Mouse (Mus musculus): Measurements from ENCODE around the gene Retnlg. TPM values are rescaled to one million over a fixed set of nuclear protein-coding genes. Genes with fewer than 3 reads are reported as not detected.
"Not testable (repeated sequence)": the region's sequence is repeated elsewhere in the genome, so short reads cannot be mapped to it uniquely, and the experiment has no call there.

Retnlg gene
- total RNA-seq (2021), result not detected
- long read RNA-seq, experiment 1, result 0 reads
- long read RNA-seq, experiment 2, result 0 reads

- no peak for DNase-seq (ENCODE audit: low spot score in 2 of 2)
Observed at GRCm38 (mm10) chr16:48872321-48872720, at the start of gene Retnlg. TSS of gene Retnlg (plus strand) at chr16:48872621.

GRCm38 (mm10) chr16:48826474-48826873 is 45.9 kb upstream of the Retnlg start:
- DNase-seq (ENCODE audit: low spot score in 2 of 2), result no peak

GRCm38 (mm10) chr16:48827625-48828024 is 44.8 kb upstream of the Retnlg start:
- DNase-seq (ENCODE audit: low spot score in 2 of 2), result no peak

GRCm38 (mm10) chr16:48829060-48829459 is 43.4 kb upstream of the Retnlg start:
- no peak for DNase-seq (ENCODE audit: low spot score in 2 of 2)

GRCm38 (mm10) chr16:48832055-48832454 is 40.4 kb upstream of the Retnlg start:
- no peak for DNase-seq (ENCODE audit: low spot score in 2 of 2)

DNA sequence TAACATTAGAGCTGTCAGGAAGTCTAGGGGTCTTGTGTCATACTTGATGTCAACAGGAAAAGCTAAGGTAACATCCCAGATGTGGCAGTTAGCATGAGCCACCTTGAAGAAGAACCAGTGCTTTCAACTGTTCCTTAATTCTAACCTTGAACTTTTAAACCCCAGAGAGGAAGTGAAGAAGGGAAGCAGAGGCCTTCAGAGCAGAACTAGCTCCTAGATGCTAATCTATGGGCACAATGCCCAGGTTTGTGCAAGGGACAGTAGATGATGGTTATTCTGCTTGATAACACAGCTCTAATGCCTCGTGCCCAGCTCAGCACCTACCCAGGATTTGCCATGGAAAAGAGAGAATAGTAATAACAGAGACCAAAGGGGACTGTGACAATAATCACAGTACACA is 38.8 kb upstream of the Retnlg start:
- not testable (repeated sequence) for DNase-seq (ENCODE audit: low spot score in 2 of 2)

GRCm38 (mm10) chr16:48842266-48842665 is 30.2 kb upstream of the Retnlg start, which contains the start of gene Retnla:
TSS of gene Retnla (plus strand) at chr16:48842551.
- DNase-seq (ENCODE audit: low spot score in 2 of 2), result no peak

DNA sequence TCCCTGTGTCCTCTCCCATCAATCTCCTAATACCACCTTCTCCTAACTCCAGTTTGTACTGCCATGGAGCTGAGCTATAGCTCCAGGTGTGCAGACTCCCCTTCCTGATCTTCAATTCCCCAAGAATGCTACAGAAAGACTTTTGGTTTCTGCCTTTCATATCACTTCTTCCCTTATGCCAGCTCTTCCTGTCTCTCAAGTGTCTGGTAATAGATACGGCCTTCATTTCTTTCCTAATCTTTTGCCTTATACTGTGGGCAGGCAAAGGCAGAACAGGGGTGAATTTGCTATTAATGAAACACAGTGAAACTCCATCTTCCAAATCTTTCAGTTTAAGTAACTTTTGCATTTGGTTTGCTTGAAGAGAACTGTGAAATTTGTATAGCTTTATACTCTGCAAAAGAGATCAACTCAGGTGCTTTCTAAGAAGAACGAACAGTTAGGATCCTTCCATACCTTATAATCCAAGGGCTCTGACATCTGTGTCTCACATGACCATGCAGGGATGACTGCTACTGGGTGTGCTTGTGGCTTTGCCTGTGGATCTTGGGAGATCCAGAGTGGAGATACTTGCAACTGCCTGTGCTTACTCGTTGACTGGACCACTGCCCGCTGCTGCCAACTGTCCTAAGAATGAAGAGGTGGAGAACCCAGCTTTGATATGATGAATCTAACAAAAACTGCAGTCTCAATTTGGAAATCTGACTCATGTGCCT is 28.6 kb upstream of the Retnlg start:
- no peak for DNase-seq (ENCODE audit: low spot score in 2 of 2)

DNA sequence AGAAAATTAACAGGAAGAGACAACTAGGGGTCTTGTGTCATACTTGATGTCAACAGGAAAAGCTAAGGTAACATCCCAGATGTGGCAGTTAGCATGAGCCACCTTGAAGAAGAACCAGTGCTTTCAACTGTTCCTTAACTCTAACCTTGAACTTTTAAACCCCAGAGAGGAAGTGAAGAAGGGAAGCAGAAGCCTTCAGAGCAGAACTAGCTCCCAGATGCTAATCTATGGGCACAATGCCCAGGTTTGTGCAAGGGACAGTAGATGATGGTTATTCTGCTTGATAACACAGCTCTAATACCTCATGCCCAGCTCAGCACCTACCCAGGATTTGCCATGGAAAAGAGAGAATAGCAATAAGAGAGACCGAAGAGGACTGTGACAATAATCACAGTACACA is 7.4 kb upstream of the Retnlg start:
- DNase-seq (ENCODE audit: low spot score in 2 of 2), result not testable (repeated sequence)

- no peak for DNase-seq (ENCODE audit: low spot score in 2 of 2)
Observed at GRCm38 (mm10) chr16:48867690-48868089, 4.7 kb upstream of the Retnlg start.

DNA sequence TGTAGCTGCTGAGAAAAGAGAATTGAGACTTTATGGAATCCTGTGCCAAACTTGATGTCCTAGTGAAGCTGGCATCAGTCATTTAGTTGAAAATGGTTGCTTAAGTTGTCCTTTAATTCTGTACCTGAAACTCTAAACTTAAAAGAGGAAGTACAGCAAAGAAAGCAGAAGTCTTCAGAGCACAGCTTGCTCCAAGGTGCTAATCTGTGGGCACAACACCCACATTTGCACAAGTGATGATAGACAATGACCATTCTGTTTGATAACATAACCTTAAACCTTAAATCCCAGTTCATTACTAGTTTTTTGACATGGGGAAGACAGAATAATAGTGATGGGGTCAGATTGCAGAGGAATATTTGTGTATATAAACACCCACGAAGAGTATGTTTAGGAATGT is 3.8 kb upstream of the Retnlg start:
- DNase-seq (ENCODE audit: low spot score in 2 of 2), result no peak

DNA sequence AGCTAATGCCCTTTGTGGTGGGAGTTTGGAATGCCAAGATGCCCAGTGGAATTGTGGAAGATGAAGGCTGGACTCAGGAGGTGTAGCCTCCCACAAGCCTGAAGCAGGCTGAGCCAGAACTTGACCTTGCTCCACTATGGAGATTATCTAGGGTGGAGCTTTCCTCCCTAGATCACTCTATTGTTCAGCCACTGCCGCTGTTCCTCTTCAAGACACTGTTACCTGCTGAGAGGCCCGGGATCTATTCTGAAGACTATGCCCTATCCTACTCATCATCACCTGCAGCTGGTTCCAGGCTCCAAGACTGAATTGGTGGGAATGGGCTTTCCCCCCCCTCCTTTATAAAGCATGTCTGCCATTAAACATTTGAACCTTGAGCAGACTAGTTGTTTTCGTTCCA is 2.8 kb upstream of the Retnlg start:
- DNase-seq (ENCODE audit: low spot score in 2 of 2), result no peak

GRCm38 (mm10) chr16:48871754-48872153 is 667 bp upstream of the Retnlg start:
- no peak for DNase-seq (ENCODE audit: low spot score in 2 of 2)

- no peak for DNase-seq (ENCODE audit: low spot score in 2 of 2)
Observed at GRCm38 (mm10) chr16:48890733-48891132, 18.3 kb downstream of the Retnlg start.

GRCm38 (mm10) chr16:48899868-48900267 is 27.4 kb downstream of the Retnlg start:
- DNase-seq (ENCODE audit: low spot score in 2 of 2), result no peak

- no peak for DNase-seq (ENCODE audit: low spot score in 2 of 2)
Observed at GRCm38 (mm10) chr16:48911184-48911583, 38.8 kb downstream of the Retnlg start.

GRCm38 (mm10) chr16:48913206-48913605 is 40.8 kb downstream of the Retnlg start:
- DNase-seq (ENCODE audit: low spot score in 2 of 2), result no peak

DNA sequence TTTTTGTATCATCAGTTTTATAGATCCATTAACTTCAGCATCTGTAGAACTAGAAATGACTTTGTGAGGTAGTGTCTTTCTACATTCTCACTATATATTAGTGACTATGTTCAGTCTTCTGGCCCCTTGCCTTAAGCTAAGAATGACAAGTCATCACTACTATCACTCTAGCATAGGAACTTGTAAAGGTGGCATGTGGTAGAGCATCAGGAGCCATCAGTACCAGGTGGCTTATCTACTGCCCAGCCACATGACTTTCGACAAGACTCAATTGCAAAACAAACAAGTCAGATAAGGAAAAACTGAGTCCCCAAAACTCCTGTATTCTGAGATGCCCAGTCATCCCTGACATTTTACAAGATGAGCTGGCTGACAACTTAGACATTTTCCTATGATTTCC is 51.3 kb downstream of the Retnlg start:
- no peak for DNase-seq (ENCODE audit: low spot score in 2 of 2)

Other genes with a start within 250 kb of the Retnlg start
- under 1 TPM; 0.07 to 0.55 TPM for gene Trat1, start 100.6 kb upstream of the Retnlg start, total RNA-seq (2021)
- gene Retnlb, start 55.8 kb upstream of the Retnlg start, total RNA-seq (2021), result not detected
- under 1 TPM in 1 of 2 experiments, not detected in 1; 0.60 TPM for gene Retnla, start 30.1 kb upstream of the Retnlg start, total RNA-seq (2021)
- 10 to 100 TPM; 74.4 to 83.9 TPM for gene Dzip3, start 121.5 kb downstream of the Retnlg start, total RNA-seq (2021)
- gene Cip2a, start 121.6 kb downstream of the Retnlg start, total RNA-seq (2021), result 1 to 10 TPM; 3.7 TPM
- under 1 TPM; 0.55 to 0.58 TPM for gene Myh15, start 184.9 kb downstream of the Retnlg start, total RNA-seq (2021)